Mouse (Mus musculus) adrenal gland, adult 2 months (tissue): Measurements from ENCODE around the gene Dcst2. TPM values are rescaled to one million over a fixed set of nuclear protein-coding genes. Genes with fewer than 3 reads are reported as not detected.

Experiments
- DNase-seq: peaks from one replicate; pipeline ENCODE4 v3.0.0; 2021
- polyA plus RNA-seq: library from polyadenylated mRNA; depleted of rRNA; stranded (reverse); fragments of >200 nt; gene quantifications from 2 replicates; pipeline ENCODE4 v1.2.3, GENCODE M21; 2012; rRNA removed
- total RNA-seq, 2 experiments: library from RNA; stranded (reverse); gene quantifications; 2 replicates each; pipeline ENCODE4 v1.2.3; 2021

Dcst2 gene
- total and polyA plus RNA-seq, 3 experiments: 0.40 to 1.3 (median 0.61) TPM

- peak; percentile 99 for DNase-seq
Observed at GRCm38 (mm10) chr3:89411490-89412393, 50.0 kb downstream of the Dcst2 start, which contains the start of gene Flad1. Flad1 (minus strand) TSS chr3:89411870.

- no peak for DNase-seq
Observed at GRCm38 (mm10) chr3:89416158-89416557, 54.4 kb downstream of the Dcst2 start.

- no peak for DNase-seq
Observed at GRCm38 (mm10) chr3:89417131-89417530, 55.4 kb downstream of the Dcst2 start.

GRCm38 (mm10) chr3:89417840-89418169 is 56.0 kb downstream of the Dcst2 start:
- no peak for DNase-seq

- DNase-seq: peak; percentile 96
Observed at GRCm38 (mm10) chr3:89418170-89418860, 56.5 kb downstream of the Dcst2 start, which contains the start of the genes Cks1b and Shc1. Cks1b (minus strand) TSS chr3:89418383. Shc1 (plus strand) TSS chr3:89418443.

- DNase-seq: peak; percentile 90
Observed at GRCm38 (mm10) chr3:89418861-89419250, 57.1 kb downstream of the Dcst2 start.

- peak; percentile 79 for DNase-seq
Observed at GRCm38 (mm10) chr3:89419571-89419970, 57.8 kb downstream of the Dcst2 start.

GRCm38 (mm10) chr3:89419981-89420380 is 58.2 kb downstream of the Dcst2 start:
- no peak for DNase-seq

- no peak for DNase-seq
Observed at GRCm38 (mm10) chr3:89420421-89420820, 58.6 kb downstream of the Dcst2 start.

- peak; percentile 90 for DNase-seq
Observed at GRCm38 (mm10) chr3:89421002-89421774, 59.4 kb downstream of the Dcst2 start.

GRCm38 (mm10) chr3:89421810-89422473 is 60.2 kb downstream of the Dcst2 start:
- DNase-seq: no peak

- no peak for DNase-seq
Observed at GRCm38 (mm10) chr3:89422556-89423205, 60.9 kb downstream of the Dcst2 start.

- no peak for DNase-seq
Observed at GRCm38 (mm10) chr3:89424416-89425140, 62.8 kb downstream of the Dcst2 start.

GRCm38 (mm10) chr3:89425141-89425525 is 63.4 kb downstream of the Dcst2 start:
- DNase-seq: no peak

GRCm38 (mm10) chr3:89425876-89426275 is 64.1 kb downstream of the Dcst2 start:
- DNase-seq: no peak

Other genes starting within 250 kb of the Dcst2 start
- under 1 TPM in 1 of 2 experiments, not detected in 1; 0.81 TPM for gene Pklr, start 225.8 kb upstream of the Dcst2 start, total RNA-seq
- 0.55 TPM in 1 of 2 replicates, not detected in the other for gene Pklr, start 225.8 kb upstream of the Dcst2 start, polyA plus RNA-seq
- gene Hcn3, start 201.8 kb upstream of the Dcst2 start, total RNA-seq: 1 to 10 TPM; 2.4 to 6.6 TPM
- 20.9 and 34.5 TPM in 2 replicates for gene Hcn3, start 201.8 kb upstream of the Dcst2 start, polyA plus RNA-seq
- gene Clk2, start 197.2 kb upstream of the Dcst2 start, total RNA-seq: 10 to 100 TPM; 39.3 to 73.3 TPM
- 52.2 and 63.4 TPM in 2 replicates for gene Clk2, start 197.2 kb upstream of the Dcst2 start, polyA plus RNA-seq
- 100 to 1,000 TPM in 1 of 2 experiments, 10 to 100 TPM in 1; 87.1 to 104 TPM for gene Scamp3, start 184.5 kb upstream of the Dcst2 start, total RNA-seq
- 234 and 299 TPM in 2 replicates for gene Scamp3, start 184.5 kb upstream of the Dcst2 start, polyA plus RNA-seq
- gene Fam189b, start 178.8 kb upstream of the Dcst2 start, total RNA-seq: 10 to 100 TPM; 15.2 to 16.3 TPM
- 80.2 and 84.4 TPM in 2 replicates for gene Fam189b, start 178.8 kb upstream of the Dcst2 start, polyA plus RNA-seq
- gene Gba, start 159.0 kb upstream of the Dcst2 start, total RNA-seq: 10 to 100 TPM; 74.4 to 74.6 TPM
- 40.2 and 43.9 TPM in 2 replicates for gene Gba, start 159.0 kb upstream of the Dcst2 start, polyA plus RNA-seq
- gene Thbs3, start 146.8 kb upstream of the Dcst2 start, total RNA-seq: 10 to 100 TPM in 1 of 2 experiments, 1 to 10 TPM in 1; 8.9 to 10.1 TPM
- 10.1 and 10.2 TPM in 2 replicates for gene Thbs3, start 146.8 kb upstream of the Dcst2 start, polyA plus RNA-seq
- gene Mtx1, start 134.9 kb upstream of the Dcst2 start, total RNA-seq: 100 to 1,000 TPM; 150 to 174 TPM
- 252 and 300 TPM in 2 replicates for gene Mtx1, start 134.9 kb upstream of the Dcst2 start, polyA plus RNA-seq
- under 1 TPM; 0.24 to 0.32 TPM for gene Muc1, start 132.9 kb upstream of the Dcst2 start, total RNA-seq
- 0.53 and 0.85 TPM in 2 replicates for gene Muc1, start 132.9 kb upstream of the Dcst2 start, polyA plus RNA-seq
- 100 to 1,000 TPM; 143 to 163 TPM for gene Krtcap2, start 116.0 kb upstream of the Dcst2 start, total RNA-seq
- 433 and 437 TPM in 2 replicates for gene Krtcap2, start 116.0 kb upstream of the Dcst2 start, polyA plus RNA-seq
- gene Trim46, start 115.7 kb upstream of the Dcst2 start, total RNA-seq: 1 to 10 TPM; 1.9 to 2.3 TPM
- 6.0 and 9.1 TPM in 2 replicates for gene Trim46, start 115.7 kb upstream of the Dcst2 start, polyA plus RNA-seq
- gene Dpm3, start 102.6 kb upstream of the Dcst2 start, total RNA-seq: 100 to 1,000 TPM; 134 to 150 TPM
- gene Dpm3, start 102.6 kb upstream of the Dcst2 start, polyA plus RNA-seq: 509 and 645 TPM in 2 replicates
- gene Slc50a1, start 91.4 kb upstream of the Dcst2 start, total RNA-seq: 10 to 100 TPM; 49.9 to 54.7 TPM
- 153 TPM in 2 replicates for gene Slc50a1, start 91.4 kb upstream of the Dcst2 start, polyA plus RNA-seq
- 10 to 100 TPM in 1 of 2 experiments, 1 to 10 TPM in 1; 8.0 to 16.6 TPM for gene Efna1, start 80.8 kb upstream of the Dcst2 start, total RNA-seq
- 17.5 and 24.0 TPM in 2 replicates for gene Efna1, start 80.8 kb upstream of the Dcst2 start, polyA plus RNA-seq
- gene Efna3, start 39.0 kb upstream of the Dcst2 start, total RNA-seq: under 1 TPM; 0.26 to 0.55 TPM
- 0.21 and 1.0 TPM in 2 replicates for gene Efna3, start 39.0 kb upstream of the Dcst2 start, polyA plus RNA-seq
- gene Efna4, start 23.9 kb upstream of the Dcst2 start, total RNA-seq: 1 to 10 TPM in 1 of 2 experiments, under 1 TPM in 1; 0.63 to 1.9 TPM
- 1.8 and 3.5 TPM in 2 replicates for gene Efna4, start 23.9 kb upstream of the Dcst2 start, polyA plus RNA-seq
- 10 to 100 TPM; 56.1 to 87.5 TPM for gene Adam15, start 12.0 kb upstream of the Dcst2 start, total RNA-seq
- gene Adam15, start 12.0 kb upstream of the Dcst2 start, polyA plus RNA-seq: 142 and 182 TPM in 2 replicates
- under 1 TPM in 1 of 2 experiments, not detected in 1; 0.41 TPM for gene Dcst1, start 3.3 kb downstream of the Dcst2 start, total RNA-seq
- 0.46 and 0.53 TPM in 2 replicates for gene Dcst1, start 3.3 kb downstream of the Dcst2 start, polyA plus RNA-seq
- 100 to 1,000 TPM in 1 of 2 experiments, 10 to 100 TPM in 1; 84.0 to 102 TPM for gene Zbtb7b, start 32.8 kb downstream of the Dcst2 start, total RNA-seq
- 117 and 121 TPM in 2 replicates for gene Zbtb7b, start 32.8 kb downstream of the Dcst2 start, polyA plus RNA-seq
- 1 to 10 TPM; 1.7 to 1.8 TPM for gene Lenep, start 40.8 kb downstream of the Dcst2 start, total RNA-seq
- 0.58 TPM in 1 of 2 replicates, not detected in the other for gene Lenep, start 40.8 kb downstream of the Dcst2 start, polyA plus RNA-seq
- gene Flad1, start 49.9 kb downstream of the Dcst2 start, total RNA-seq: 10 to 100 TPM; 32.2 to 50.7 TPM
- 33.2 and 45.2 TPM in 2 replicates for gene Flad1, start 49.9 kb downstream of the Dcst2 start, polyA plus RNA-seq
- gene Cks1b, start 56.4 kb downstream of the Dcst2 start, total RNA-seq: 10 to 100 TPM; 17.3 to 21.5 TPM
- gene Cks1b, start 56.4 kb downstream of the Dcst2 start, polyA plus RNA-seq: 9.3 and 9.7 TPM in 2 replicates
- gene Shc1, start 56.5 kb downstream of the Dcst2 start, total RNA-seq: 100 to 1,000 TPM in 1 of 2 experiments, 10 to 100 TPM in 1; 69.6 to 113 TPM
- gene Shc1, start 56.5 kb downstream of the Dcst2 start, polyA plus RNA-seq: 62.6 and 67.4 TPM in 2 replicates
- 10 to 100 TPM; 31.8 to 44.5 TPM for gene Pygo2, start 68.2 kb downstream of the Dcst2 start, total RNA-seq
- gene Pygo2, start 68.2 kb downstream of the Dcst2 start, polyA plus RNA-seq: 166 and 181 TPM in 2 replicates
- 10 to 100 TPM; 38.4 to 70.0 TPM for gene Pbxip1, start 74.7 kb downstream of the Dcst2 start, total RNA-seq
- 37.5 and 43.3 TPM in 2 replicates for gene Pbxip1, start 74.7 kb downstream of the Dcst2 start, polyA plus RNA-seq
- 10 to 100 TPM; 13.9 to 27.7 TPM for gene Pmvk, start 92.6 kb downstream of the Dcst2 start, total RNA-seq
- 19.4 and 21.5 TPM in 2 replicates for gene Pmvk, start 92.6 kb downstream of the Dcst2 start, polyA plus RNA-seq
- 1 to 10 TPM; 3.1 to 5.2 TPM for gene Kcnn3, start 158.2 kb downstream of the Dcst2 start, total RNA-seq
- gene Kcnn3, start 158.2 kb downstream of the Dcst2 start, polyA plus RNA-seq: 1.7 and 2.0 TPM in 2 replicates